Mouse (Mus musculus) 3134 (cell line): ENCODE results near the gene Amigo1.

Experiments
- DNase-seq: peaks from one replicate; pipeline ENCODE4 v3.0.0-alpha.2; 2011; ENCODE audit warnings: low spot score; ENCODE audit not compliant: insufficient read length; ENCODE audit errors: extremely low read depth

Gene Amigo1

GRCm38 (mm10) chr3:108178756-108179715, 7.1 kb upstream of the Amigo1 start:
- no peak for DNase-seq

DNA sequence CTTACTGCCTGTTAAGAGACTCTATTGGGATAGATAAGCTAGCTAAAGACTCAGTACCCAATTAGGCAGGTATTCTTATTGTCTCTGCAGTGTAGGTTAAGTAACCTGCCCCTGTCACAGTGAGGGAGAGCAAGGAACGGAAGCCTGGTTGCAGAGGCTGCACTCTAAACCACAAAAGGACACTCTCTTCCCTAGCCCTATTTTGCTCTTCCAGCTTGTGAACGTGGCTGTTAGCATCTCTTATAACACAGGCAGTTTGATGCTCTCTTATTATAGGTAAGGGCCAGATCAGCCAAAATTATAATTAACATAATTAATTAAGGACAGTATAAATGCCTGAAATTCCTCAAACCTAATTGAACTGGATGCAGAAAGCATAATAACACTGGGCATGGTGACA, 5.6 kb upstream of the Amigo1 start:
- no peak for DNase-seq

GRCm38 (mm10) chr3:108184742-108185141, 1.4 kb upstream of the Amigo1 start:
- no peak for DNase-seq

- no peak for DNase-seq
Measured at GRCm38 (mm10) chr3:108185460-108186097, 556 bp upstream of the Amigo1 start.

DNA sequence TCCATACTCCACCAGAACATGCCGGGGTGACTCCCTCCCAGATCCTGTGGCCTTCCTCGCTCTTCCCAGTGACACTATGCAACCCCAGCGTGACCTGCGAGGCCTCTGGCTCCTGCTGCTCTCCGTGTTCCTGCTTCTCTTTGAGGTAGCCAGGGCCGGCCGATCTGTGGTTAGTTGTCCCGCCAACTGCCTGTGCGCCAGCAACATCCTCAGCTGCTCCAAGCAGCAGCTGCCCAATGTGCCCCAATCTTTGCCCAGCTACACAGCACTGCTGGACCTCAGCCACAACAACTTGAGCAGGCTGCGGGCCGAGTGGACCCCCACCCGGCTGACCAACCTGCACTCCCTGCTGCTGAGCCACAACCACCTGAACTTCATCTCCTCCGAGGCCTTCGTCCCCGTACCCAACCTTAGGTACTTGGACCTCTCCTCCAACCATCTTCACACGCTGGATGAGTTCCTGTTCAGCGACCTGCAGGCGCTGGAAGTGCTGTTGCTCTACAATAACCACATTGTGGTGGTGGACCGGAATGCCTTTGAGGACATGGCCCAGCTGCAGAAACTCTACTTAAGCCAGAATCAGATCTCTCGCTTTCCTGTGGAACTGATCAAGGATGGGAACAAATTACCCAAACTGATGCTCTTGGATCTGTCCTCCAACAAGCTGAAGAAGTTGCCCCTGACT, 1.1 kb downstream of the Amigo1 start:
- no peak for DNase-seq

GRCm38 (mm10) chr3:108188716-108189490, 2.8 kb downstream of the Amigo1 start:
- DNase-seq, result no peak

- DNase-seq, result no peak
Measured at GRCm38 (mm10) chr3:108189897-108190296, 3.8 kb downstream of the Amigo1 start.

DNA sequence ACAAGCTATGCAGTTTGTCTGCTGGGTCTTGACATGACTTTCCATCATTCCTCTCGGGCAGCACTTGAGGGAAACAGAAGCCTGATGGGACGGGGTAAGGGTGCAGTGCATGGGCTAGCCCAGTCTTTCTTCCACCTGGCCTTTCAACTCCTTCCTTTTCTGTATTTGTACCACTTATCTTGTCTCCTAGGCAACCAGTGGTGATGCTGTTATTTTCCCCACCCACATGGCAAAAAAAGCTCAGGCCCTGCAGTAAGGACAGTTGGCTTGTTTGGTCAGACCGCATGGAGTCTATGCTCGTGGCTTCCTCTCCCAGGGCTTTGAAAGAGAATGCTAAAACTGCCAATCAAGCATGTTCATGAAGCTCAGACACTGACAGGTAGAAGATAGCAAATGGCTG, 7.6 kb downstream of the Amigo1 start:
- DNase-seq, result no peak

GRCm38 (mm10) chr3:108195287-108195686, 9.2 kb downstream of the Amigo1 start:
- no peak for DNase-seq

GRCm38 (mm10) chr3:108195941-108196590, 9.9 kb downstream of the Amigo1 start:
- no peak for DNase-seq

DNA sequence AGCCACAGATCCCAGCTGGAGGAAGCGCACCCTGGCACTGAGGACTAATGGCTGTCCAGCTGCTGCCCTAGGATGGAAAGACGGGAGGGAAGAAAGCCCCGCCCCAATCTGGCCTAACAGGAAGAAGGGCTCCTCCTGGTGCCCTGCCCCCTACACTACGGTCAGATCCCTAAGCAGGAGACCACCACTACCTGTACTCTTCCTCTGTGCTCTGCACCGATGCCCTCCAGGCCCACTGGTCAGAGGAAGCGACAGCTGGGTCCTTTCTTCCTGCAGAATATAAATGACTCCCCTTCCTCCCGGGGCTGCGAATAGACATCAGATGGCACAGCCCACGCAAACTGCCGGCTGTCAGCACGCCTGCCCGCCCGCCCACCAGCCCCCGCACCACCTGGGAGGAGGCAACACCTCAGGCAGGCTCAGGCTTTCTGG, 10.9 kb downstream of the Amigo1 start:
- DNase-seq, result no peak

DNA sequence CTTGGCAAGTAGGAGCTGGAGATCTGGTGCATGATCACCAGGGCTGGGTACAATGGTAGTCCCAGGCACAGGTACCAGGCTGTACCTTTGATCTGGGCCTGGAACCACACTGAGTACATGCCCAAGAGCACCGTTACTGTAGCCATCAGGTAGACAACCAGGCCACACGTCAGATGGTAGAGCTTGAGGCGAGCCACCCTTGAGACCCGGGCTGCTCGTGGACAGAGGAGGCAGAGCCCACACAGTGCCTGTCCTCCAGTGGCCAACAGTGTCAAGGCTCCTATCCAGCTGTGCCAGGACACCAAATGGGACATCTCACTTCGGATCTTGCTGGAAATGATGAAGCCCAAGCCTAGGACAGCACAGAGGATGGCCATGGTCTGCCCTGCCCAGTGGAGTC, 13.1 kb downstream of the Amigo1 start:
- no peak for DNase-seq

- peak; percentile 97 for DNase-seq
Measured at GRCm38 (mm10) chr3:108200329-108201323, 14.5 kb downstream of the Amigo1 start, which contains the start of gene Cyb561d1. TSS of gene Cyb561d1 (minus strand) at chr3:108201212.

DNA sequence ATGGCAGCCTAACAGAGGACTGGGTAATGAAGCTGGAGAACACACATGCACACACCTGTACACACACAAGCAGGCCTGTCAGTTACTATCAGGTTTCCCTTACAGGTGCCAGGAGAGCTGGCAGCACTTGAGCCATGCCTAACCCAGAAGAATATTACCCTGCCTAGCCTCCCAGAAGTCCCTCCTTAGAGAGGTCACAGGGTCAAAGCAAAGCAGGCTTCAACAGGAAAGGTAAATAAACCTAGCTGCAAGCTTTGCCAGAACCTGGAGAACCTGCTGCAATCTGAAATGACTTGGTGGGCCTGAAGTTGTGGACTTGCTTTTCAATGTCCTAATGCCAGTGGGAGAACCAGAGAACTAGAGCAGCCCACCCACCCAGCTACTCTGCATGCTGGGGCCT, 16.4 kb downstream of the Amigo1 start:
- no peak for DNase-seq

- DNase-seq, result no peak
Measured at GRCm38 (mm10) chr3:108203212-108203611, 17.1 kb downstream of the Amigo1 start.

GRCm38 (mm10) chr3:108203621-108204325, 17.6 kb downstream of the Amigo1 start:
- DNase-seq, result peak; percentile 41

GRCm38 (mm10) chr3:108204470-108204869, 18.3 kb downstream of the Amigo1 start:
- no peak for DNase-seq

DNA sequence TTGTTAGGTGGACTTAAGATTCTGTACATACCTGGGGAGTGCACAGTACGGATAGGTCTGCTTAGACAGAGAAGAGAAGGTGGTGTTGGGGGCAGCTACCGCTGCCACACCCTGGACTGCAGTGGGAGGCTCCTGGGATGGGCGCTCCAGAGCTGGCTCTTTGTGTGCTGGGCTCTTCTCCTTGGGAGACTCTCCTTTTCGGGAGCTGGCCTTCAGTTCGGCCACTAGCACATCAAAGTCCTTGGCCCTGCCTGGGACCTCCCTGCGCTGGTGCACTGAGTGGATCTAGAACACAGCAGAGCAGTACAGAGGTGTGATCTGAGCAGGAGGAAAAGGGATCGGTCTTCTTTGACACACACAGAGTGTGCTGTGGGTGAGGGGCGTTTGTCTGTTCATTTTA, 19.5 kb downstream of the Amigo1 start:
- DNase-seq, result no peak
